Mouse (Mus musculus) embryonic facial prominence, embryonic 12.5 days (tissue): ENCODE measurements around the gene B2m. TPM values are rescaled to one million over a fixed set of nuclear protein-coding genes. Genes with fewer than 3 reads are reported as not detected.

Experiments
- ATAC-seq: fragments of 200-750 bp; cut with Nextera tagmentation; 2 replicates; pipeline ENCODE4 v1.8.0; 2017; ENCODE audit not compliant: insufficient number of reproducible peaks, insufficient read depth, low FRiP score, low TSS enrichment
- H3K27ac ChIP-seq: fragments of 300-500 bp; sonication (generic); 2 replicates; pipeline ENCODE4 v1.5.1; 2016; ENCODE audit warnings: mild to moderate bottlenecking
- H3K27me3 ChIP-seq: fragments of 300-500 bp; sonication (generic); 2 replicates; pipeline ENCODE4 v1.6.1; 2016; ENCODE audit warnings: mild to moderate bottlenecking, moderate library complexity
- H3K36me3 ChIP-seq: fragments of 300-500 bp; sonication (generic); 2 replicates; pipeline ENCODE4 v1.6.1; 2016; ENCODE audit warnings: mild to moderate bottlenecking
- H3K4me1 ChIP-seq: fragments of 300-500 bp; sonication (generic); 2 replicates; pipeline ENCODE4 v1.6.1; 2016
- H3K4me2 ChIP-seq: fragments of 300-500 bp; sonication (generic); replicated peaks from 2 replicates; pipeline ENCODE4 v1.6.1; 2016; ENCODE audit warnings: mild to moderate bottlenecking, moderate library complexity
- H3K4me3 ChIP-seq: fragments of 300-500 bp; sonication (generic); 2 replicates; pipeline ENCODE4 v1.5.1; 2016; ENCODE audit warnings: mild to moderate bottlenecking
- H3K9ac ChIP-seq: fragments of 300-500 bp; sonication (generic); 2 replicates; pipeline ENCODE4 v1.6.1; 2016; ENCODE audit warnings: mild to moderate bottlenecking, moderate library complexity
- H3K9me3 ChIP-seq: fragments of 300-500 bp; sonication (generic); 2 replicates; pipeline ENCODE4 v1.6.1; 2016; ENCODE audit warnings: mild to moderate bottlenecking, moderate library complexity
- WGBS: fragments of 180-500 bp; shearing (Covaris S2); methylation state at CpG from one replicate; pipeline ENCODE4 v1.1.7; 2016; 5-methylcytosine and 5-hydroxymethylcytosine counted together
- polyA plus RNA-seq: library from polyadenylated mRNA; unstranded; fragments of >200 nt; fragmentation: Nextera tagmentation; extraction: Ambion mirVana; gene quantifications from 2 replicates; pipeline ENCODE4 v1.2.1, GENCODE M21; 2016

Gene B2m
- polyA plus RNA-seq, 1 experiment from 2014 or later = 174 TPM

DNA sequence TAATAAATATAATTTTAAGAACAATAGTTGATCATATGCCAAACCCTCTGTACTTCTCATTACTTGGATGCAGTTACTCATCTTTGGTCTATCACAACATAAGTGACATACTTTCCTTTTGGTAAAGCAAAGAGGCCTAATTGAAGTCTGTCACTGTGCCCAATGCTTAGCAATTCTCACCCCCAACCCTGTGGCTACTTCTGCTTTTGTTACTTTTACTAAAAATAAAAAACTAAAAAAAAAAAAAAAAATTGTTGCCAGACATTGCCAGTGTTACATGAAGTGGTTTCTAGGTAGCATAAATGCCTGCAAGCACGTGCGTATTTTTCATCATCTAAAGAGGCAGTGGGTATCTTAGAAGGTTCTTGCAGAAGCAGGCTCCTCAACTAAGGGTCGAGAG is 5.4 kb downstream of the B2m start:
- Histone ChIP-seq H3K4me1 (peaks cover 4% of the 10 kb centered on the region; the same call in 1 of the 2 replicates), H3K9ac (no peak overlapping the region), H3K9me3 (no peaks in the 10 kb centered on the region), H3K4me2 (no peak overlapping the region), H3K36me3 (0 out of 2 replicates have a peak, but pooled peaks cover 11% of the 10 kb centered on the region), H3K27me3 (no peaks in the 10 kb centered on the region), H3K4me3 (no peak overlapping the region), H3K27ac (no peak overlapping the region)
- WGBS = 84% methylated on average over 3 of the region's 3 CpGs
- ATAC-seq = no peak

DNA sequence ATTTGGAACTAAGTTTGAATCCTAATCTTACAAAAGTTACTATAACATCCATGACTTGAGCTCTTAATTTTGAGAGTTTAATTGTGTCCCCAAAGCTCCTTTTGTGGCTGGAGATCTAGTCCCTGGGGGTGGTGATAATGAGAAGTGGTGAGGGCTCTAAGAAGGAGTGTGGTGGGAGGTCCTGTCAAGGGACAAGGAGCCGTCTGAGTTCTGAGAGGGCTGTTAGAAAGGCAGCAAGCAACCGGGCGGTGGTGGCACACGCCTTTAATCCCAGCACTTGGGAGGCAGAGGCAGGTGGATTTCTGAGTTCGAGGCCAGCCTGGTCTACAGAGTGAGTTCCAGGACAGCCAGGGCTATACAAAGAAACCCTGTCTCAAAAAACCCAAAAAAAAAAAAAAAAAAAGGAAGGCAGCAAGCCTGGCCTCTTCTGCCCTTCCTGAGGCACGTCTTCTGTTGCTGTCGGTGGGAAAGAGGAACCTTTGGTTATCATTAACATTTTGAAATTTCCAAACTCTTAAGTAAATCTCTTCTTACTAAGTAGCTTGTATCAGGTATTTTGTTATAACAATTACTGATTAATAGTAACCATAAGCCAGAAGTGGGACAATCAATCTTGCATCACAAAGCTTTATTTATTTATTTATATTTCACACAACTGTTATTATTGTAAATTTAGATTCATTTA is 6.3 kb downstream of the B2m start:
- Histone ChIP-seq H3K27ac (no peak overlapping the region), H3K4me1 (no peaks in the 10 kb centered on the region), H3K4me3 (no peak overlapping the region), H3K27me3 (no peaks in the 10 kb centered on the region), H3K36me3 (0 out of 2 replicates have a peak, but pooled peaks cover 11% of the 10 kb centered on the region), H3K4me2 (no peak overlapping the region), H3K9me3 (no peaks in the 10 kb centered on the region), H3K9ac (no peak overlapping the region)
- 84% methylated on average over 7 of the region's 7 CpGs for WGBS
- ATAC-seq = no peak

DNA sequence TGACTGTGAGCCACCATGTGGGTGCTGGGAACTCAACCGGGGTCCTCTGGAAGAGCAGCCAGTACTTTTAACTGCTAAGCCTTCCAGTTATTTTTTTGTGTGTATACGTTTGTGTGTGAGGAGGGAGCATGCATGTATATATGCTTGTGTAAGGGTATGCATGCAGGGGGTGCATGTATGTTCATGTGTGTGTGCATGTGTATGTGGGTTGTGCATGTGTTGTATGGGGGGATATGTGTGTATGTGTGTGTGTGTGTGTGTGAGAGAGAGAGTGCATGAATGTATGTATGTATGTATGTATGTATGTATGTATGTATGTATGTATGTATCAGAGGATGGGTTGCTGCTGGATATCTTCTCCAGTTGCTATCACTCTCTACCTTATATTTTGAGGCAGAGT is 7.0 kb downstream of the B2m start:
- WGBS = 96% methylated on average over 2 of the region's 2 CpGs
- no peak for ATAC-seq
- H3K4me3 ChIP-seq = no peak overlapping the region
- H3K27ac ChIP-seq = no peak overlapping the region
- no peaks in the 10 kb centered on the region for H3K27me3 ChIP-seq
- H3K9me3 ChIP-seq = no peaks in the 10 kb centered on the region
- H3K4me2 ChIP-seq = no peak overlapping the region
- no peaks in the 10 kb centered on the region for H3K4me1 ChIP-seq
- H3K9ac ChIP-seq = no peak overlapping the region
- H3K36me3 ChIP-seq = 0 out of 2 replicates have a peak, but pooled peaks cover 11% of the 10 kb centered on the region

DNA sequence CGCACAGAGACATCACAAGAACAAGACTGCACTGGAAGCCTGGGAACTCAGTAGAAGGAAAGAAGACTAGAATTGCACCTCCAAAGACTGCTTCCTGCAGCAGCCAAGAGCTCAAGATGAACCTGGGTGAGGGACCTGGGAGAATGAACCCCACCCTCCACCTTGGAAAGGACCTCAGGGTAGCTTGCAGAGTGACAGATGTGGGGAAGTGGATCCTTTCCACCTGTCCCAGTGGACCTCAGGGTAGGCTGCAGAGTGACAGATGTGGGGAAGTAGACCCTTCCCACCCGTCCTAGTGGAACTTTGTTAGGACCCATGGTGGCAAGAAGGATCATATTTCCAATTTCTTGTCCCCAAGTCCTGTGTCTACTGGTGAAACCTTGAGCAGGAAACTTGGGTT is 7.8 kb downstream of the B2m start:
- 74% methylated on average over 2 of the region's 2 CpGs for WGBS
- Histone ChIP-seq H3K4me3 (no peak overlapping the region), H3K27ac (no peak overlapping the region), H3K9ac (no peak overlapping the region), H3K4me1 (no peaks in the 10 kb centered on the region), H3K36me3 (0 out of 2 replicates have a peak, but pooled peaks cover 11% of the 10 kb centered on the region), H3K4me2 (no peak overlapping the region), H3K9me3 (no peaks in the 10 kb centered on the region), H3K27me3 (no peaks in the 10 kb centered on the region)
- ATAC-seq = no peak

DNA sequence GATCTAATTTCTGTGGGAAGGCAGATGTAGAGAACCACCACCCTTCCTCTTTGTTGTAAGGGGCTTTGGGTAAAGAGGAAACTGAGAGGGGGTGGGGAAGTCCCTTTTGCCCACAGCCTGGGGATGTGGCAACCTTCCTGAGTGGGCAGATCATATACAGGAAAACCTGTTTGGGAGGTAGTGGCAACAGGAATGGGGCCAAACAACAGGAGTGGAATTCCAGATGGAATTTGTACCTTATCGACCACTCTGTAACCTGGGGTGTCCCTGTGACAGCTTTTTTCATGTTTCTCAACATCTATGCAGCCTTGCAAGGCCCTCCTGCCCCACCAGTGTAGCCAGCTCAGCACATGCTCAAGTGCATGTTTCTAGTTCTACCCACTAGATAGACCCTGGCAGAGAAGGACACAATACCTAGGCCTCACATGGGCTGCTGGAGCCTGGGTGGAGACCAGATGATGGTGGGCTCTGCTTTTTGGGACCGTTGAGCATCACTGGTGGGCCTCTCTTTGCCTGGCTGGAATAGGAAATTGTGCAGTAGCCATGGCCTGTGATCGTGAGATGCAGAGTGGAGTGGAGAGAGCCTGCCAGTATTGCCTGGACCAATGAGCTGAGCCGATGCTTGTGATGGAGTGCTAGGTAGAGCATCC is 8.7 kb downstream of the B2m start:
- no peaks in the 10 kb centered on the region for H3K27me3 ChIP-seq
- H3K27ac ChIP-seq = no peak overlapping the region
- no peak overlapping the region for H3K4me2 ChIP-seq
- 0 out of 2 replicates have a peak, but pooled peaks cover 11% of the 10 kb centered on the region for H3K36me3 ChIP-seq
- no peak for ATAC-seq
- no peak overlapping the region for H3K4me3 ChIP-seq
- H3K9ac ChIP-seq = no peak overlapping the region
- 82% methylated on average over 4 of the region's 4 CpGs for WGBS
- H3K4me1 ChIP-seq = no peaks in the 10 kb centered on the region
- H3K9me3 ChIP-seq = no peaks in the 10 kb centered on the region

DNA sequence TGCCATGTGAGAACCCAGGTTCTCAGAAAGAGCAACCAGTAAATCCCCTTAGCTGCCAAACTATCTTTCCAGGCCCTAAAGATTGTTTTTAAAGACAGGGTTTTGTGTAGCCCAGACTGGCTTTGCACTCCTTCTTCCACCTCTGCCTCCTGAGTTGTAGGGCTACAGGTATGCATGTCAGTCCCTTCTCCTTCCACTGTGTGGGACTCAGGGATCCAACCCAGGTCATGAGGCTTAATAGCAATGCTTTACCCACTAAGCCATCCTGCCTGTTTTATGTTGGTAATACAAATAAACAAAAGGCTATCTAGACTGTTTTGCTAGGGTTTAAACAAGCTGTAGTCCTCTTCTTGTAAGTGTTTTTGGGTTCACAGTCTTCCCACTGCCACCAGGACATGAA is 10.1 kb downstream of the B2m start:
- Histone ChIP-seq H3K36me3 (0 out of 2 replicates have a peak, but pooled peaks cover 4% of the 10 kb centered on the region), H3K9ac (no peak overlapping the region), H3K9me3 (no peaks in the 10 kb centered on the region), H3K4me1 (no peaks in the 10 kb centered on the region), H3K27ac (no peak overlapping the region), H3K4me3 (no peak overlapping the region), H3K27me3 (no peaks in the 10 kb centered on the region), H3K4me2 (no peak overlapping the region)
- no peak for ATAC-seq

DNA sequence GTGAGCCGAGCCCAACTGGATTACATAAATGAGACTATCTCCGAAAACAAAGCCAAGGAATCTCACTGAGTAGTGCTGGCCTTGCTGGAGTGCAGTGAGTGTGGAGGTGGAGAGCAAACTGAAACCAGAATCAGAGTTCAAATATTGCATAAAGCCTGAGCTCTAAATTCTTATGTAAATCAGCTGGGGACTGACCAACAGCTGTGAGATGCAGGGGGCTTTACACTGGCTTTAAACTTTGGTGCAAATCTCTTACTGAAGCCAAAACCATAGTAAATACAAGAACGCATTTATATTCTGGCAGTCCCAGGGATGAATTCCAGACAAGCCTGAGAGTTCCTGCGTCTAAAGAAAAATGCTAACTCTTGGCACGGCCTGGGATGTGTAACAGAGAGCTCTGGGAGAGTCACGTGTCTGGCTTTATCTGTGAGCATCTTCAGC is 10.9 kb downstream of the B2m start:
- Histone ChIP-seq H3K9ac (no peak overlapping the region), H3K27ac (no peak overlapping the region), H3K27me3 (no peaks in the 10 kb centered on the region), H3K9me3 (no peaks in the 10 kb centered on the region), H3K4me3 (no peak overlapping the region), H3K4me2 (no peak overlapping the region), H3K36me3 (0 out of 2 replicates have a peak, but pooled peaks cover 4% of the 10 kb centered on the region), H3K4me1 (no peaks in the 10 kb centered on the region)
- 65% methylated on average over 6 of the region's 6 CpGs for WGBS
- ATAC-seq = no peak

DNA sequence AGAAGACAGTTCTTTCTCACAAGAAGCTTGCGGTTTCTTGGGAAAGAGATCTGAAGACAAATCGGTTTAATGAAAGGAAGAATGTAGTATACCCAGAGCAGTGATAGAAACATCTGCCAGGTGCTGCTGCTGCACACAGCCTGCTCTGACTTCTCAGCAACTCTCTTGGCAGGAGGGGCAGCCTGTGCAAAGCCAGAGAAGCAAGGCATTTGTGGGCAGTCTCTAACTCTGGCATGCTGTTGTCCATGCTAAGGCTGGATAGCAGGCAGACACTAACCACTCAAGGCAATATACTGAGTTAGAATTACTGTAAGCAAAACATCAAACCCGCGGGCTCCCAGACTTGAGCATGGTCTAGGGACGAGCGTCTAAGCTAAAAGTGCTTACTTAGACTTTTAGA is 12.2 kb downstream of the B2m start:
- Histone ChIP-seq H3K27me3 (no peaks in the 10 kb centered on the region), H3K27ac (no peak overlapping the region), H3K4me2 (no peak overlapping the region), H3K4me3 (no peak overlapping the region), H3K4me1 (no peaks in the 10 kb centered on the region), H3K9me3 (no peaks in the 10 kb centered on the region), H3K36me3 (no peaks in the 10 kb centered on the region), H3K9ac (no peak overlapping the region)
- 79% methylated on average over 6 of the region's 6 CpGs for WGBS
- no peak for ATAC-seq

DNA sequence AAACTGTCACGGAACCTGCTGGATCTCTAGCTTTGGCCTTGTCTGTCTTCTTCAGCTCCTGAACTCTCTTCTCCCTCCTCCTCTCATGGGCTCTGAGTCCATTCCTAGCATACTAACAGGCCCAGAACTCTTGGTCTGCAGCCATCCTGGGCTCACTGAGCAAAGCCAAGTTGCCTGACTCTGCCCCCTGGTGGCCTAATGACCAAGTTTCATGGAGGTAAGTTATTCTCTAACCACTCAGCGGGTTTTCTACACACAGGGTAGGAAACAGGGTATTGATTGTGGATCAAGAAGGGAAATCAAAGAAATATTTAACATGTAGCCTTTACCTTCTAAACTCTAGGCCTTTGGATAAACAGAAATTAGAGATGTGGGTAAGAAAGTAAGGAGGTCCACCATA is 13.2 kb downstream of the B2m start, which contains the start of gene Trim69:
Trim69 (plus strand) TSS at position 21 of the 400 bp plus-strand sequence.
- no peak for ATAC-seq
- no peak within 1 kb of the TSS for H3K4me2 ChIP-seq
- WGBS = 43% methylated on average over 2 of the region's 2 CpGs

DNA sequence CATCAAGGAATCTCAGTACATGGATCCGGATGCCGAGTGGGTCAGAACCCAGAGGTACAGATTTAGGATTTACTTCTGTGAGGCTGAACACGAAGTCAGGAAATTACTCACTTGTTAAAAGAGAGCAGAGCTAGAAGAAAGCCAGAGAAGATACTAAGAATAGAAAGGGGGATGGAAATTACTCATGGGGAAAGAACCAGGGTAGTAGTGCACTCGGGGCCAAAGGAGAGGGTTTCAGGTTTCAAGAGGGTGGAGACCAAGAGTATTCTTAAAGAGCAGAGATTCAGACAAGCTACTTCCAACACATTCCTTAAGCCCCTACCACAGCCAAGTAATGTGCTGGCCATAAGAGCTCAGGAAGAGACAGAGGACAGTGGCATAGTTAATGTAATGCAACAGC is 14.1 kb downstream of the B2m start:
- no peak overlapping the region for H3K4me2 ChIP-seq
- no peaks in the 10 kb centered on the region for H3K4me1 ChIP-seq
- H3K27ac ChIP-seq = no peak overlapping the region
- ATAC-seq = no peak
- H3K27me3 ChIP-seq = no peaks in the 10 kb centered on the region
- WGBS = 43% methylated on average over 4 of the region's 4 CpGs
- no peak overlapping the region for H3K4me3 ChIP-seq
- no peaks in the 10 kb centered on the region for H3K9me3 ChIP-seq
- H3K9ac ChIP-seq = no peak overlapping the region
- H3K36me3 ChIP-seq = no peaks in the 10 kb centered on the region

More for the DNA sequence above, 13.2 kb downstream of the B2m start, which contains the start of gene Trim69:
- no peaks in the 10 kb centered on the region for H3K9me3 ChIP-seq
- H3K27ac ChIP-seq = no peak within 1 kb of the TSS
- no peak within 1 kb of the TSS for H3K4me3 ChIP-seq
- H3K27me3 ChIP-seq = no peaks in the 10 kb centered on the region
- no peaks in the 10 kb centered on the region for H3K4me1 ChIP-seq
- no peaks in the 10 kb centered on the region for H3K36me3 ChIP-seq
- H3K9ac ChIP-seq = no peak within 1 kb of the TSS

DNA sequence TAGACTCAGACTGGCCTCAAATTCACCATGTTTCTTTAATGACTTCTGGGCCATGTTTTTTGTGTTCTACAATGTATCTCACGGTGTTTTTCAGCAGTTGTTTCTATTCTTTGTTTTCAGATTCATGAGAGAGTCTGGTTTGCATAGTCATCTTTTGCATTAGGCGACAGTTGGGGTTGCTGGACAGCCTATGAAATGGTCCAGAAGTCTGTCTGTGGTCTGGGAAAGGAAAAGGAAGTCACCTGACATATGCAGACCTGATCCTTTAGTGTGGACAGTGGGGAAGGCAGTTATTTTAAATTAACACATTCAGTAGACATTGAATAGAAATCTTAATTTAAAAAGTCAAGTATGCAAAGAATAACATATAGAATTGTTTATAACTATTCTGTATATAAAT is 15.0 kb downstream of the B2m start:
- H3K36me3 ChIP-seq = no peaks in the 10 kb centered on the region
- no peak for ATAC-seq
- no peaks in the 10 kb centered on the region for H3K4me1 ChIP-seq
- no peak overlapping the region for H3K9ac ChIP-seq
- H3K9me3 ChIP-seq = no peaks in the 10 kb centered on the region
- H3K27ac ChIP-seq = no peak overlapping the region
- WGBS = 78% methylated on average over 2 of the region's 2 CpGs
- no peaks in the 10 kb centered on the region for H3K27me3 ChIP-seq
- H3K4me3 ChIP-seq = no peak overlapping the region
- no peak overlapping the region for H3K4me2 ChIP-seq
